Mouse (Mus musculus) stomach, postnatal 0 days (tissue): Measurements from ENCODE around the gene Pxn. TPM values are rescaled to one million over a fixed set of nuclear protein-coding genes. Genes with fewer than 3 reads are reported as not detected.

ENCODE experiments used
- ATAC-seq: fragments of 200-750 bp; cut with Nextera tagmentation; 2 replicates; pipeline ENCODE4 v1.8.0; 2017; ENCODE audit not compliant: low FRiP score, low TSS enrichment
- DNase-seq: peaks from one replicate; pipeline ENCODE4 v3.0.0-alpha.2; 2016; ENCODE audit warnings: low spot score
- H3K27ac ChIP-seq: fragments of 300-500 bp; sonication (generic); replicated peaks from 2 replicates; pipeline ENCODE4 v1.5.1; 2014; ENCODE audit warnings: mild to moderate bottlenecking, control low read depth
- H3K27me3 ChIP-seq: fragments of 300-500 bp; sonication (generic); 2 replicates; pipeline ENCODE4 v1.6.1; 2014; ENCODE audit warnings: low read length; ENCODE audit not compliant: control insufficient read depth, insufficient read depth
- H3K36me3 ChIP-seq: fragments of 300-500 bp; sonication (generic); 2 replicates; pipeline ENCODE4 v1.6.1; 2014; ENCODE audit warnings: low read length, mixed read lengths; ENCODE audit not compliant: control insufficient read depth, insufficient read depth
- H3K4me1 ChIP-seq: fragments of 300-500 bp; sonication (generic); replicated peaks from 2 replicates; pipeline ENCODE4 v1.6.1; 2014; ENCODE audit warnings: antibody characterized with exemption; ENCODE audit not compliant: control insufficient read depth, insufficient read depth
- H3K4me2 ChIP-seq: fragments of 300-500 bp; sonication (generic); replicated peaks from 2 replicates; pipeline ENCODE4 v1.6.1; 2014; ENCODE audit warnings: low read depth, mild to moderate bottlenecking, control low read depth, moderate library complexity
- H3K4me3 ChIP-seq: fragments of 300-500 bp; sonication (generic); 2 replicates; pipeline ENCODE4 v1.5.1; 2014; ENCODE audit warnings: low read depth, low read length, control low read depth
- H3K9ac ChIP-seq: fragments of 300-500 bp; sonication (generic); 2 replicates; pipeline ENCODE4 v1.6.1; 2014; ENCODE audit warnings: mild to moderate bottlenecking, low read length, control low read depth, mixed read lengths
- H3K9me3 ChIP-seq: fragments of 300-500 bp; sonication (generic); 2 replicates; pipeline ENCODE4 v1.6.1; 2016; ENCODE audit warnings: low read length; ENCODE audit not compliant: control insufficient read depth
- CTCF ChIP-seq: IDR thresholded peaks from 2 replicates; pipeline ENCODE4 v1.5.1; 2016; ENCODE audit warnings: antibody characterized with exemption, low read depth, mild to moderate bottlenecking, moderate library complexity
- EP300 ChIP-seq: optimal IDR thresholded peaks from 2 replicates; pipeline ENCODE3; 2016; ENCODE audit warnings: antibody characterized with exemption
- WGBS: fragments of 180-500 bp; shearing (Covaris S2); extraction: QIAGEN DNeasy Blood & Tissue Kit; methylation state at CpG from one replicate; pipeline ENCODE4 v1.1.7; 2014; 5-methylcytosine and 5-hydroxymethylcytosine counted together
- polyA plus RNA-seq: library from polyadenylated mRNA; unstranded; fragments of >200 nt; fragmentation: Nextera tagmentation; extraction: Ambion mirVana; gene quantifications from 2 replicates; pipeline ENCODE4 v1.2.1, GENCODE M21; 2015

Pxn gene
- polyA plus RNA-seq, 1 experiment from 2014 or later, result 21.1 TPM

- H3K4me3 ChIP-seq, result peak overlapping the region; percentile 41
- no peaks in the 10 kb centered on the region for H3K9me3 ChIP-seq
- H3K9ac ChIP-seq, result peak overlapping the region; percentile 92
- ATAC-seq, result peak; percentile 66
- H3K27me3 ChIP-seq, result no peaks in the 10 kb centered on the region
- peak overlapping the region; percentile 55 for H3K4me2 ChIP-seq
- H3K36me3 ChIP-seq, result no peaks in the 10 kb centered on the region
- no peak for TF ChIP-seq EP300
- TF ChIP-seq CTCF, result no peak
- DNase-seq, result peak; percentile 75
- H3K4me1 ChIP-seq, result no peaks in the 10 kb centered on the region
- H3K27ac ChIP-seq, result peak overlapping the region; percentile 100
- under 1% methylated on average over 38 of the region's 39 CpGs for WGBS
Measured at GRCm38 (mm10) chr5:115488841-115489698, 17.4 kb upstream of the Pxn start.

GRCm38 (mm10) chr5:115489699-115490637 is 16.5 kb upstream of the Pxn start:
- no peaks in the 10 kb centered on the region for H3K9me3 ChIP-seq
- H3K4me1 ChIP-seq, result no peaks in the 10 kb centered on the region
- no peaks in the 10 kb centered on the region for H3K27me3 ChIP-seq
- peak overlapping the region; percentile 41 for H3K4me3 ChIP-seq
- no peaks in the 10 kb centered on the region for H3K36me3 ChIP-seq
- peak; percentile 86 for DNase-seq
- ATAC-seq, result peak; percentile 84
- under 1% methylated on average over 50 of the region's 50 CpGs for WGBS
- TF ChIP-seq EP300 (peak; percentile 74), CTCF (no peak)
- peak overlapping the region; percentile 92 for H3K9ac ChIP-seq
- peak overlapping the region; percentile 100 for H3K27ac ChIP-seq
- H3K4me2 ChIP-seq, result peak overlapping the region; percentile 55

- TF ChIP-seq CTCF, result no peak
- TF ChIP-seq EP300, result no peak
- Histone ChIP-seq H3K4me3 (no peak overlapping the region), H3K27me3 (no peaks in the 10 kb centered on the region), H3K9ac (no peak overlapping the region), H3K27ac (no peak overlapping the region), H3K4me2 (no peak overlapping the region; the same call in 1 of the 2 replicates), H3K4me1 (no peaks in the 10 kb centered on the region), H3K36me3 (no peaks in the 10 kb centered on the region), H3K9me3 (no peaks in the 10 kb centered on the region)
- WGBS, result 10% methylated on average over 8 of the region's 8 CpGs
- DNase-seq (no peak), ATAC-seq (no peak)
Measured at GRCm38 (mm10) chr5:115490638-115491000, 15.9 kb upstream of the Pxn start.

GRCm38 (mm10) chr5:115491076-115491475 is 15.4 kb upstream of the Pxn start:
- H3K9me3 ChIP-seq, result no peaks in the 10 kb centered on the region
- no peak overlapping the region for H3K27ac ChIP-seq
- DNase-seq (no peak), ATAC-seq (no peak)
- H3K36me3 ChIP-seq, result no peaks in the 10 kb centered on the region
- H3K4me1 ChIP-seq, result no peaks in the 10 kb centered on the region
- H3K4me2 ChIP-seq, result 0 out of 2 replicates have a peak overlapping the region, but pooled peaks have one; percentile 57
- no peak overlapping the region for H3K9ac ChIP-seq
- WGBS, result 29% methylated on average over 5 of the region's 5 CpGs
- no peak overlapping the region for H3K4me3 ChIP-seq
- H3K27me3 ChIP-seq, result no peaks in the 10 kb centered on the region
- TF ChIP-seq EP300, result no peak
- peak; percentile 15; the same call in 1 of the 2 replicates for TF ChIP-seq CTCF

- Histone ChIP-seq H3K27ac (0 out of 2 replicates have a peak overlapping the region, but pooled peaks have one; percentile 56), H3K36me3 (no peaks in the 10 kb centered on the region), H3K27me3 (no peaks in the 10 kb centered on the region), H3K9ac (peak overlapping the region; percentile 57), H3K4me2 (peak overlapping the region; percentile 57), H3K9me3 (no peaks in the 10 kb centered on the region), H3K4me1 (no peaks in the 10 kb centered on the region), H3K4me3 (peak overlapping the region; percentile 20)
- DNase-seq (peak; percentile 79), ATAC-seq (peak; percentile 38)
- WGBS, result 2% methylated on average over 28 of the region's 28 CpGs
- TF ChIP-seq EP300 (no peak), CTCF (no peak)
Measured at GRCm38 (mm10) chr5:115491771-115492322, 14.6 kb upstream of the Pxn start.
